ENCODE assay signal across 24 mouse cellular contexts in genomic region chr2:56304920-56305319, GRCm38 (mm10).
A peak's percentile ranks its signal among the peaks of the same experiment; 100 is the strongest.
DNase-seq lines count a peak whose midpoint lies in the region.
"Had no signal": no experiment of that assay in that cellular context is flagged by ENCODE, and none has a peak within 500 bp of the region (broad histone marks: within the 10 kb centered on the region; RNA-seq: fewer than 3 reads in every experiment).

No protein-coding gene starts in this region.

- no peaks in the 10 kb centered on the region for H3K79me2 ChIP-seq in macrophage (ENCODE audit: inconsistent target)

- H3K36me3 ChIP-seq in macrophage (ENCODE audit: inconsistent target) = no peaks in the 10 kb centered on the region
- H3K36me3 ChIP-seq: hindbrain, embryonic 15.5 days; kidney, embryonic 15.5 days; limb, embryonic 13.5 days; midbrain, embryonic 13.5 days had no signal

- H3K27ac ChIP-seq in macrophage = peak overlapping the region; percentile 32; the same call in 1 of the 2 replicates
- H3K27ac ChIP-seq: forebrain, embryonic 13.5 days; hindbrain, embryonic 15.5 days; kidney, embryonic 15.5 days; layer of hippocampus, adult 2 months; limb, embryonic 13.5 days; liver, embryonic 14.5 days; midbrain, embryonic 13.5 days had no signal

- no peak overlapping the region for H3K4me3 ChIP-seq in macrophage (ENCODE audit: inconsistent target)
- H3K4me3 ChIP-seq: forebrain, embryonic 13.5 days; hindbrain, embryonic 15.5 days; kidney, embryonic 15.5 days; layer of hippocampus, adult 2 months; limb, embryonic 13.5 days; midbrain, embryonic 13.5 days had no signal

- peak; percentile 3 for DNase-seq in layer of hippocampus, adult 9-11 months
- no peak for DNase-seq in layer of hippocampus, adult 11-12 months (ENCODE audit: low spot score)
- DNase-seq in lung, postnatal 36 days = peak; percentile 18
- DNase-seq in lung, postnatal 14 days = no peak
- DNase-seq in adrenal gland, adult 8-10 months = no peak
- no peak for DNase-seq in urinary bladder, postnatal 4 days (ENCODE audit: low spot score in 2 of 2)
- DNase-seq: adrenal gland, adult 2 months; cerebellum, adult 8-10 months; cerebellum, postnatal 25 days; gastrocnemius, postnatal 14 days; heart, postnatal 4 days; kidney, adult 11 months; kidney, postnatal 25 days; right cerebral cortex, adult 18-20 months; thymus, adult 2 months; thymus, postnatal 36 days had no signal

- 0% methylated on average over 1 of the region's 2 CpGs for WGBS in macrophage (ENCODE audit: missing documents)

Comparison
In these comparisons a context has a peak if more than half of its experiments do, and no peak if none do; other contexts are left out.
1. DNase-seq: peak in layer of hippocampus, adult 9-11 months (single experiment) and lung, postnatal 36 days (single experiment); none in layer of hippocampus, adult 11-12 months (single experiment), lung, postnatal 14 days (single experiment), adrenal gland, adult 8-10 months (single experiment) and urinary bladder, postnatal 4 days (0 of 2).